Mouse (Mus musculus) skeletal muscle tissue, adult 2 months (tissue): ENCODE measurements around the gene Ttc25.
"Not testable (repeated sequence)": the region's sequence is repeated elsewhere in the genome, so short reads cannot be mapped to it uniquely, and the experiment has no call there.

Experiments
- DNase-seq: peaks from one replicate; pipeline ENCODE4 v3.0.0-alpha.2; 2012; ENCODE audit warnings: low read depth, low spot score

Gene Ttc25

GRCm38 (mm10) chr11:100603813-100604212 lies 58.4 kb downstream of the Ttc25 start:
- no peak for DNase-seq

- no peak for DNase-seq
These were observed 59.1 kb downstream of the Ttc25 start for GRCm38 (mm10) chr11:100604321-100605005.

GRCm38 (mm10) chr11:100605451-100605850 lies 60.0 kb downstream of the Ttc25 start:
- no peak for DNase-seq

GRCm38 (mm10) chr11:100607121-100607520 lies 61.7 kb downstream of the Ttc25 start:
- no peak for DNase-seq

GRCm38 (mm10) chr11:100608796-100609195 lies 63.4 kb downstream of the Ttc25 start:
- no peak for DNase-seq

GRCm38 (mm10) chr11:100609355-100609996 lies 64.1 kb downstream of the Ttc25 start:
- DNase-seq = no peak

- DNase-seq = no peak
These were observed 64.7 kb downstream of the Ttc25 start for GRCm38 (mm10) chr11:100609997-100610680.

- no peak for DNase-seq
These were observed 66.2 kb downstream of the Ttc25 start for GRCm38 (mm10) chr11:100611627-100612026.

GRCm38 (mm10) chr11:100613241-100613640 lies 67.8 kb downstream of the Ttc25 start:
- no peak for DNase-seq

- no peak for DNase-seq
These were observed 70.9 kb downstream of the Ttc25 start for GRCm38 (mm10) chr11:100616332-100616731.

GRCm38 (mm10) chr11:100616836-100617235 lies 71.4 kb downstream of the Ttc25 start:
- not testable (repeated sequence) for DNase-seq

GRCm38 (mm10) chr11:100617480-100617879 lies 72.1 kb downstream of the Ttc25 start:
- no peak for DNase-seq

- no peak for DNase-seq
These were observed 73.5 kb downstream of the Ttc25 start, which contains the start of gene Nkiras2 for GRCm38 (mm10) chr11:100618761-100619484. Nkiras2 (plus strand) TSS chr11:100619244.

GRCm38 (mm10) chr11:100619485-100619975 lies 74.1 kb downstream of the Ttc25 start:
- peak; percentile 91 for DNase-seq

- DNase-seq = no peak
These were observed 74.6 kb downstream of the Ttc25 start, which contains the start of gene Dnajc7 for GRCm38 (mm10) chr11:100619982-100620381. Dnajc7 (minus strand) TSS chr11:100620168.
